ENCODE assay signal across 12 mouse cellular contexts in the genomic region with DNA sequence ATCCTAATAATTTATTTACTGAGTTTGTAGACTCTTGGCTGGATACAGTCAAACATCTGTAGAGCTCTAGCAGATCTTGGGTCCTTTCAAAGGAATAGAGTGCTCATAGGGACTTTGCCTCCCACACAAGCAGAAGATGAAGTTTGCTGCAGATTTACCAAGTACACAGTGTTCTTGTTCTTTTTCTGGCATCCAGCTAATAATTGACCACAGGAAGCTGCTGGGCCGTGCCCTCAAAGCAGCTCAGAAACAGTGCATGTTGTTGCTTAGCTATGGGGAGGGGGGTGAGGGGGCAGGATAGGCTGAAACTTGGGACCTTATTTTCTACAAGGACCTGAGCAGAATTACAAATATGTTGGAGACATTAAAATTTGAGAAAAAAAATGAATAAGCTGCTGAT.
DNase-seq lines count a peak whose midpoint lies in the region; ATAC-seq and TF ChIP-seq lines count a peak whose summit lies in the region.
"Had no signal": no experiment of that assay in that cellular context is flagged by ENCODE, and none has a peak within 500 bp of the region (broad histone marks: within the 10 kb centered on the region; RNA-seq: fewer than 3 reads in every experiment).

No protein-coding gene starts in this region.

- DNase-seq in cerebellum, adult 9-10 months = peak; percentile 15
- DNase-seq in cerebellum, adult 8-10 months = no peak
- DNase-seq in hindbrain, postnatal 0 days (ENCODE audit: low spot score) = peak; percentile 41
- no peak for DNase-seq in hindbrain, embryonic 10.5 days (ENCODE audit: low spot score)
- DNase-seq in NIH3T3 (ENCODE audit: low read depth) = peak; percentile 23
- peak; percentile 17 for DNase-seq in kidney, postnatal 10 days
- DNase-seq in urinary bladder, postnatal 14 days (ENCODE audit: low spot score) = no peak
- DNase-seq: adrenal gland, postnatal 36 days; cerebellum, postnatal 36 days had no signal

- ATAC-seq in hindbrain, postnatal 0 days = peak; percentile 79
- no peak for ATAC-seq in activated CD4-positive, CD25-positive, alpha-beta regulatory T cell, adult 4 months

- H3K4me2 ChIP-seq in hindbrain, postnatal 0 days (ENCODE audit: low read depth, low read length) = no peak overlapping the region
- H3K4me2 ChIP-seq: limb, embryonic 15.5 days had no signal

- H3K9me3 ChIP-seq in hindbrain, postnatal 0 days (ENCODE audit: low read length) = no peaks in the 10 kb centered on the region
- no peaks in the 10 kb centered on the region for H3K9me3 ChIP-seq in hindbrain, embryonic 10.5 days
- H3K9me3 ChIP-seq: limb, embryonic 15.5 days; midbrain, embryonic 10.5 days had no signal

- H3K9ac ChIP-seq in hindbrain, postnatal 0 days (replicated peaks; ENCODE audit: low read length) = no peak overlapping the region
- H3K9ac ChIP-seq: limb, embryonic 15.5 days had no signal

- no peak overlapping the region for H3K4me3 ChIP-seq in hindbrain, postnatal 0 days (ENCODE audit: low read length)
- no peak overlapping the region for H3K4me3 ChIP-seq in hindbrain, embryonic 10.5 days
- H3K4me3 ChIP-seq: limb, embryonic 15.5 days; midbrain, embryonic 10.5 days had no signal

- no peaks in the 10 kb centered on the region for H3K36me3 ChIP-seq in hindbrain, postnatal 0 days (ENCODE audit: insufficient read depth, low read length)
- H3K36me3 ChIP-seq in hindbrain, embryonic 10.5 days = no peaks in the 10 kb centered on the region
- H3K36me3 ChIP-seq: limb, embryonic 15.5 days; midbrain, embryonic 10.5 days had no signal

- H3K27ac ChIP-seq in hindbrain, postnatal 0 days = 0 out of 2 replicates have a peak overlapping the region, but pooled peaks have one; percentile 0
- no peak overlapping the region for H3K27ac ChIP-seq in hindbrain, embryonic 10.5 days
- H3K27ac ChIP-seq: limb, embryonic 15.5 days; midbrain, embryonic 10.5 days had no signal

- no peaks in the 10 kb centered on the region for H3K4me1 ChIP-seq in hindbrain, postnatal 0 days (ENCODE audit: insufficient read depth, low read length)
- H3K4me1 ChIP-seq in hindbrain, embryonic 10.5 days (replicated peaks) = no peaks in the 10 kb centered on the region
- H3K4me1 ChIP-seq: limb, embryonic 15.5 days; midbrain, embryonic 10.5 days had no signal

- 29% methylated on average over 1 of the region's 1 CpGs for WGBS in hindbrain, postnatal 0 days
- 54% methylated on average over 1 of the region's 1 CpGs for WGBS in hindbrain, embryonic 10.5 days

- TF ChIP-seq CTCF in hindbrain, postnatal 0 days (IDR thresholded peaks at IDR 0.05; ENCODE audit: low read depth) = no peak

- H3K27me3 ChIP-seq in hindbrain, postnatal 0 days (ENCODE audit: insufficient read depth, low read length) = no peaks in the 10 kb centered on the region
- H3K27me3 ChIP-seq in hindbrain, embryonic 10.5 days (ENCODE audit: insufficient read depth, poor library complexity, severe bottlenecking) = no peaks in the 10 kb centered on the region
- H3K27me3 ChIP-seq: limb, embryonic 15.5 days had no signal

Comparison
In these comparisons a context has a peak if more than half of its experiments do, and no peak if none do; other contexts are left out.
1. DNase-seq: peak in cerebellum, adult 9-10 months (single experiment), hindbrain, postnatal 0 days (single experiment), NIH3T3 (single experiment) and kidney, postnatal 10 days (single experiment); none in cerebellum, adult 8-10 months (single experiment), hindbrain, embryonic 10.5 days (single experiment) and urinary bladder, postnatal 14 days (single experiment).